Mouse (Mus musculus): ENCODE measurements around the gene Eif4b. TPM values are rescaled to one million over a fixed set of nuclear protein-coding genes. Genes with fewer than 3 reads are reported as not detected.

Eif4b gene
- total RNA-seq, 2 experiments from 2014 or later: 130 to 147 TPM

- DNase-seq: no peak
- intact Hi-C loops (cut with DNase I): loop anchor here (5.0 kb wide), 2 partner anchors 37 to 157 kb away; no protein-coding TSS in a partner anchor
Measured at GRCm38 (mm10) chr15:102144726-102145125, 71.2 kb downstream of the Eif4b start.

- peak; percentile 25 to 36 for DNase-seq
- intact Hi-C loops (cut with DNase I): loop anchor here (5.0 kb wide), 2 partner anchors 38 to 158 kb away; no protein-coding TSS in a partner anchor
Measured at GRCm38 (mm10) chr15:102145330-102145729, 71.8 kb downstream of the Eif4b start.

- no peak for DNase-seq
- intact Hi-C loops (cut with DNase I): loop anchor here (2.0 to 5.0 kb wide), 3 partner anchors 29 to 159 kb away; no protein-coding TSS in a partner anchor
Measured at GRCm38 (mm10) chr15:102146089-102146488, 72.5 kb downstream of the Eif4b start.

Other genes starting within 250 kb of the Eif4b start
- under 1 TPM in 1 of 2 experiments, not detected in 1; 0.07 TPM for gene Krt1, start 223.0 kb upstream of the Eif4b start, total RNA-seq (2021)
- not detected for gene Krt77, start 204.1 kb upstream of the Eif4b start, total RNA-seq (2021)
- gene Krt76, start 180.9 kb upstream of the Eif4b start, total RNA-seq (2021): not detected
- gene Krt4, start 149.0 kb upstream of the Eif4b start, total RNA-seq (2021): not detected
- under 1 TPM; 0.26 to 0.34 TPM for gene Krt79, start 133.4 kb upstream of the Eif4b start, total RNA-seq (2021)
- gene Krt78, start 119.5 kb upstream of the Eif4b start, total RNA-seq (2021): not detected
- gene Krt8, start 69.3 kb upstream of the Eif4b start, total RNA-seq (2021): 1 to 10 TPM; 4.2 to 7.0 TPM
- gene Krt18, start 45.6 kb upstream of the Eif4b start, total RNA-seq (2021): 10 to 100 TPM in 1 of 2 experiments, 1 to 10 TPM in 1; 4.9 to 10.4 TPM
- gene Tns2, start 26.6 kb downstream of the Eif4b start, total RNA-seq (2021): 100 to 1,000 TPM; 119 to 121 TPM
- gene Spryd3, start 62.5 kb downstream of the Eif4b start, total RNA-seq (2021): 10 to 100 TPM; 14.0 to 17.5 TPM
- gene Igfbp6, start 70.6 kb downstream of the Eif4b start, total RNA-seq (2021): 10 to 100 TPM; 42.0 to 51.8 TPM
- gene Soat2, start 76.8 kb downstream of the Eif4b start, total RNA-seq (2021): under 1 TPM in 1 of 2 experiments, not detected in 1; 0.17 TPM
- 10 to 100 TPM; 41.8 to 47.1 TPM for gene Zfp740, start 129.5 kb downstream of the Eif4b start, total RNA-seq (2021)
- 10 to 100 TPM; 21.3 to 23.7 TPM for gene Csad, start 131.0 kb downstream of the Eif4b start, total RNA-seq (2021)
- gene Itgb7, start 158.2 kb downstream of the Eif4b start, total RNA-seq (2021): 1 to 10 TPM; 1.5 to 1.8 TPM
- 10 to 100 TPM; 18.9 to 21.1 TPM for gene Rarg, start 183.7 kb downstream of the Eif4b start, total RNA-seq (2021)
- gene Gm9918, start 196.8 kb downstream of the Eif4b start, total RNA-seq (2021): not detected
- 10 to 100 TPM; 16.7 to 19.0 TPM for gene Mfsd5, start 205.7 kb downstream of the Eif4b start, total RNA-seq (2021)
- 1 to 10 TPM; 3.2 to 4.3 TPM for gene Espl1, start 222.5 kb downstream of the Eif4b start, total RNA-seq (2021)

Data from heart, postnatal 14 days (tissue).